Mouse (Mus musculus) neural tube, embryonic 11.5 days (tissue): ENCODE results near the gene Elp6. TPM values are rescaled to one million over a fixed set of nuclear protein-coding genes. Genes with fewer than 3 reads are reported as not detected.

ENCODE experiments used
- ATAC-seq: fragments of 200-750 bp; cut with Nextera tagmentation; 2 replicates; pipeline ENCODE4 v1.8.0; 2017; ENCODE audit warnings: moderate number of reproducible peaks, mild to moderate bottlenecking, moderate TSS enrichment, moderate library complexity; ENCODE audit not compliant: insufficient read depth, low FRiP score, low TSS enrichment
- DNase-seq: peaks from one replicate; pipeline ENCODE4 v3.0.0-alpha.2; 2015; ENCODE audit warnings: low spot score
- H3K27ac ChIP-seq: fragments of 300-500 bp; sonication (generic); 2 replicates; pipeline ENCODE4 v1.5.1; 2014; ENCODE audit warnings: low read depth, mild to moderate bottlenecking, low read length
- H3K27me3 ChIP-seq: fragments of 300-500 bp; sonication (generic); 2 replicates; pipeline ENCODE4 v1.6.1; 2014; ENCODE audit warnings: mild to moderate bottlenecking, low read length, mixed read lengths; ENCODE audit not compliant: control insufficient read depth, insufficient read depth
- H3K36me3 ChIP-seq: fragments of 300-500 bp; sonication (generic); 2 replicates; pipeline ENCODE4 v1.6.1; 2014; ENCODE audit warnings: mild to moderate bottlenecking, low read length, moderate library complexity, mixed read lengths; ENCODE audit not compliant: control insufficient read depth, insufficient read depth
- H3K4me1 ChIP-seq: fragments of 300-500 bp; sonication (generic); 2 replicates; pipeline ENCODE4 v1.6.1; 2014; ENCODE audit warnings: low read length, mixed read lengths; ENCODE audit not compliant: control insufficient read depth, insufficient read depth
- H3K4me2 ChIP-seq: fragments of 300-500 bp; sonication (generic); 2 replicates; pipeline ENCODE4 v1.6.1; 2014; ENCODE audit warnings: low read depth, mild to moderate bottlenecking, moderate library complexity
- H3K4me3 ChIP-seq: fragments of 300-500 bp; sonication (generic); 2 replicates; pipeline ENCODE4 v1.5.1; 2014; ENCODE audit warnings: low read depth, low read length
- H3K9ac ChIP-seq: fragments of 300-500 bp; sonication (generic); 2 replicates; pipeline ENCODE4 v1.6.1; 2014; ENCODE audit warnings: mild to moderate bottlenecking, low read length
- H3K9me3 ChIP-seq: fragments of 300-500 bp; sonication (generic); 2 replicates; pipeline ENCODE4 v1.6.1; 2016; ENCODE audit warnings: low read length; ENCODE audit not compliant: control insufficient read depth
- WGBS: fragments of 180-500 bp; shearing (Covaris S2); extraction: QIAGEN DNeasy Blood & Tissue Kit; methylation state at CpG from one replicate; pipeline ENCODE4 v1.1.7; 2014; 5-methylcytosine and 5-hydroxymethylcytosine counted together
- microRNA-seq: library from miRNA; unstranded; fragments of <30 nt; microRNA quantifications from one replicate; pipeline ENCODE4, GENCODE M21; 2016
- polyA plus RNA-seq: library from polyadenylated mRNA; unstranded; fragments of >200 nt; fragmentation: Nextera tagmentation; extraction: Ambion mirVana; gene quantifications from 2 replicates; pipeline ENCODE4 v1.2.1, GENCODE M21; 2014

Elp6 gene
- polyA plus RNA-seq, 1 experiment from 2014 or later: 39.0 TPM

GRCm38 (mm10) chr9:110351932-110352632 lies 47.1 kb downstream of the Elp6 start:
- Histone ChIP-seq H3K4me2 (no peak overlapping the region), H3K36me3 (no peaks in the 10 kb centered on the region), H3K4me1 (no peaks in the 10 kb centered on the region), H3K27ac (no peak overlapping the region), H3K4me3 (no peak overlapping the region), H3K9me3 (no peaks in the 10 kb centered on the region), H3K9ac (no peak overlapping the region), H3K27me3 (no peaks in the 10 kb centered on the region)
- ATAC-seq: no peak
- 91% methylated on average over 8 of the region's 8 CpGs for WGBS
- no peak for DNase-seq

GRCm38 (mm10) chr9:110358341-110358740 lies 53.4 kb downstream of the Elp6 start:
- Histone ChIP-seq H3K4me1 (no peaks in the 10 kb centered on the region), H3K27ac (no peak overlapping the region), H3K4me3 (no peak overlapping the region), H3K9me3 (no peaks in the 10 kb centered on the region), H3K27me3 (no peaks in the 10 kb centered on the region), H3K9ac (no peak overlapping the region), H3K36me3 (peaks cover 5% of the 10 kb centered on the region), H3K4me2 (no peak overlapping the region)
- WGBS: 76% methylated on average over 2 of the region's 2 CpGs
- ATAC-seq (no peak), DNase-seq (no peak)

- Histone ChIP-seq H3K9ac (no peak overlapping the region), H3K27me3 (no peaks in the 10 kb centered on the region), H3K27ac (no peak overlapping the region), H3K36me3 (peaks cover 6% of the 10 kb centered on the region), H3K9me3 (no peaks in the 10 kb centered on the region), H3K4me1 (no peaks in the 10 kb centered on the region), H3K4me2 (no peak overlapping the region), H3K4me3 (no peak overlapping the region)
- WGBS: 75% methylated on average over 12 of the region's 12 CpGs
- ATAC-seq (no peak), DNase-seq (no peak)
Measured at GRCm38 (mm10) chr9:110361299-110361698, 56.3 kb downstream of the Elp6 start.

- Histone ChIP-seq H3K36me3 (peaks cover 6% of the 10 kb centered on the region), H3K27me3 (no peaks in the 10 kb centered on the region), H3K27ac (no peak overlapping the region), H3K4me2 (no peak overlapping the region), H3K4me3 (no peak overlapping the region), H3K4me1 (no peaks in the 10 kb centered on the region), H3K9ac (no peak overlapping the region), H3K9me3 (no peaks in the 10 kb centered on the region)
- ATAC-seq: no peak
- WGBS: 86% methylated on average over 10 of the region's 10 CpGs
- no peak for DNase-seq
Measured at GRCm38 (mm10) chr9:110362337-110362736, 57.4 kb downstream of the Elp6 start.

GRCm38 (mm10) chr9:110366746-110367145 lies 61.8 kb downstream of the Elp6 start:
- DNase-seq (no peak), ATAC-seq (no peak)
- Histone ChIP-seq H3K27ac (no peak overlapping the region), H3K4me2 (no peak overlapping the region), H3K9me3 (no peaks in the 10 kb centered on the region), H3K27me3 (no peaks in the 10 kb centered on the region), H3K4me3 (no peak overlapping the region), H3K9ac (no peak overlapping the region), H3K4me1 (no peaks in the 10 kb centered on the region), H3K36me3 (peaks cover 6% of the 10 kb centered on the region)
- WGBS: 90% methylated on average over 5 of the region's 5 CpGs

GRCm38 (mm10) chr9:110369860-110370259 lies 64.9 kb downstream of the Elp6 start:
- Histone ChIP-seq H3K36me3 (peaks cover 2% of the 10 kb centered on the region; the same call in 1 of the 2 replicates), H3K27ac (no peak overlapping the region), H3K4me3 (no peak overlapping the region), H3K27me3 (no peaks in the 10 kb centered on the region), H3K9ac (no peak overlapping the region), H3K4me1 (no peaks in the 10 kb centered on the region), H3K9me3 (no peaks in the 10 kb centered on the region), H3K4me2 (no peak overlapping the region)
- WGBS: 88% methylated on average over 3 of the region's 3 CpGs
- DNase-seq: no peak
- ATAC-seq: no peak

Small RNA genes within 50 kb of the gene (microRNA-seq; reads per million reads assigned to microRNA genes)
- 70.3 reads per million, percentile 44 among the genes with 10 or more reads in this experiment for gene Mir6236

Other genes starting within 250 kb of the Elp6 start
- gene Smarcc1, start 187.5 kb upstream of the Elp6 start, polyA plus RNA-seq: 157 and 167 TPM in 2 replicates
- 166 and 178 TPM in 2 replicates for gene Dhx30, start 187.3 kb upstream of the Elp6 start, polyA plus RNA-seq
- 19.6 and 21.3 TPM in 2 replicates for gene Cspg5, start 61.4 kb upstream of the Elp6 start, polyA plus RNA-seq
- 25.9 and 29.2 TPM in 2 replicates for gene Scap, start 28.1 kb downstream of the Elp6 start, polyA plus RNA-seq
- 15.4 and 15.9 TPM in 2 replicates for gene Ptpn23, start 103.0 kb downstream of the Elp6 start, polyA plus RNA-seq
- gene Ngp, start 114.6 kb downstream of the Elp6 start, polyA plus RNA-seq: 0.78 and 0.88 TPM in 2 replicates
- 11.0 and 11.1 TPM in 2 replicates for gene Klhl18, start 171.5 kb downstream of the Elp6 start, polyA plus RNA-seq
- 0.89 and 1.3 TPM in 2 replicates for gene Kif9, start 171.8 kb downstream of the Elp6 start, polyA plus RNA-seq
- gene Setd2, start 227.4 kb downstream of the Elp6 start, polyA plus RNA-seq: 45.0 and 50.6 TPM in 2 replicates